Comparison of ENCODE assay signal across 10 mouse cellular contexts in genomic region chr1:184289733-184290416, GRCm38 (mm10).
DNase-seq lines count a peak whose midpoint lies in the region; ATAC-seq and TF ChIP-seq lines count a peak whose summit lies in the region.
"Had no signal": no experiment of that assay in that cellular context is flagged by ENCODE, and none has a peak within 500 bp of the region (broad histone marks: within the 10 kb centered on the region; RNA-seq: fewer than 3 reads in every experiment).

No protein-coding gene starts in this region.

- H3K27ac ChIP-seq in heart, postnatal 0 days (ENCODE audit: low read depth) = no peak overlapping the region
- peak overlapping the region; percentile 22; the same call in 1 of the 2 replicates for H3K27ac ChIP-seq in lung, embryonic 15.5 days
- H3K27ac ChIP-seq in intestine, embryonic 15.5 days = no peak overlapping the region
- H3K27ac ChIP-seq: liver, embryonic 15.5 days had no signal

- WGBS in heart, postnatal 0 days = 33% methylated on average over 7 of the region's 7 CpGs
- 26% methylated on average over 7 of the region's 7 CpGs for WGBS in lung, embryonic 15.5 days
- WGBS in intestine, embryonic 15.5 days = 47% methylated on average over 7 of the region's 7 CpGs

- peak; percentile 70 for ATAC-seq in heart, postnatal 0 days (ENCODE audit: insufficient read depth, low read depth)
- peak; percentile 92 for ATAC-seq in lung, embryonic 15.5 days (ENCODE audit: borderline replicate concordance, extremely low read depth, low FRiP score, low TSS enrichment)
- ATAC-seq in erythroid progenitor cell, adult 5-6 weeks (replicated peaks; ENCODE audit: low FRiP score, poor library complexity, severe bottlenecking) = no peak
- no peak for ATAC-seq in intestine, embryonic 15.5 days

- no peak overlapping the region for H3K4me2 ChIP-seq in heart, postnatal 0 days (ENCODE audit: low read depth, low read length)
- no peak overlapping the region for H3K4me2 ChIP-seq in lung, embryonic 15.5 days
- H3K4me2 ChIP-seq in intestine, embryonic 15.5 days (replicated peaks) = no peak overlapping the region
- H3K4me2 ChIP-seq: liver, embryonic 15.5 days had no signal

- no peak for TF ChIP-seq CTCF in heart, postnatal 0 days (IDR thresholded peaks at IDR 0.05; ENCODE audit: low read depth)

- intact Hi-C loops in left cerebral cortex, postnatal 10 days (cut with DNase I) = no loop called here
- intact Hi-C loops in left cerebral cortex, postnatal 36 days (cut with DNase I) = no loop called here

- no peak overlapping the region for H3K9ac ChIP-seq in heart, postnatal 0 days (replicated peaks; ENCODE audit: low read depth, low read length)
- H3K9ac ChIP-seq in lung, embryonic 15.5 days = no peak overlapping the region
- no peak overlapping the region for H3K9ac ChIP-seq in intestine, embryonic 15.5 days
- H3K9ac ChIP-seq: liver, embryonic 15.5 days had no signal

- no peaks in the 10 kb centered on the region for H3K36me3 ChIP-seq in heart, postnatal 0 days (replicated peaks; ENCODE audit: control insufficient read depth, insufficient read depth, low read length)
- no peaks in the 10 kb centered on the region for H3K36me3 ChIP-seq in lung, embryonic 15.5 days
- no peaks in the 10 kb centered on the region for H3K36me3 ChIP-seq in intestine, embryonic 15.5 days
- H3K36me3 ChIP-seq: G1E; liver, embryonic 15.5 days had no signal

- DNase-seq in left cerebral cortex, postnatal 10 days (ENCODE audit: extremely low spot score in 1 of 2, low spot score in 2 of 2) = peak; percentile 2 to 65
- no peak for DNase-seq in left cerebral cortex, postnatal 36 days (ENCODE audit: low spot score in 2 of 2)
- peak; percentile 76 for DNase-seq in adrenal gland, postnatal 14 days
- peak; percentile 43 for DNase-seq in heart, postnatal 0 days (ENCODE audit: low spot score)
- no peak for DNase-seq in frontal cortex, adult 2 months (ENCODE audit: extremely low spot score in 1 of 2, low spot score in 1 of 2)

- H3K27me3 ChIP-seq in heart, postnatal 0 days (ENCODE audit: control insufficient read depth, insufficient read depth, low read length) = no peaks in the 10 kb centered on the region
- peaks cover 9% of the 10 kb centered on the region; the same call in 1 of the 2 replicates for H3K27me3 ChIP-seq in lung, embryonic 15.5 days
- no peaks in the 10 kb centered on the region for H3K27me3 ChIP-seq in intestine, embryonic 15.5 days (replicated peaks)
- H3K27me3 ChIP-seq: liver, embryonic 15.5 days had no signal

- H3K4me3 ChIP-seq in heart, postnatal 0 days (ENCODE audit: low read depth, low read length) = no peak overlapping the region
- H3K4me3 ChIP-seq in lung, embryonic 15.5 days = no peak overlapping the region
- no peak overlapping the region for H3K4me3 ChIP-seq in intestine, embryonic 15.5 days (replicated peaks)
- H3K4me3 ChIP-seq: liver, embryonic 15.5 days had no signal

- H3K9me3 ChIP-seq in heart, postnatal 0 days (replicated peaks; ENCODE audit: control insufficient read depth, low read length) = no peaks in the 10 kb centered on the region
- H3K9me3 ChIP-seq in lung, embryonic 15.5 days = no peaks in the 10 kb centered on the region
- no peaks in the 10 kb centered on the region for H3K9me3 ChIP-seq in intestine, embryonic 15.5 days
- H3K9me3 ChIP-seq: liver, embryonic 15.5 days had no signal

- no peaks in the 10 kb centered on the region for H3K4me1 ChIP-seq in heart, postnatal 0 days (ENCODE audit: control insufficient read depth, insufficient read depth)
- H3K4me1 ChIP-seq in lung, embryonic 15.5 days = peaks cover 11% of the 10 kb centered on the region
- H3K4me1 ChIP-seq in intestine, embryonic 15.5 days (replicated peaks) = 0 out of 2 replicates have a peak, but pooled peaks cover 2% of the 10 kb centered on the region
- H3K4me1 ChIP-seq: liver, embryonic 15.5 days had no signal

- peak; percentile 53; the same call in 1 of the 2 replicates for TF ChIP-seq EP300 in heart, postnatal 0 days (IDR thresholded peaks at IDR 0.05; ENCODE audit: low read depth)

Comparison
In these comparisons a context has a peak if more than half of its experiments do, and no peak if none do; other contexts are left out.
1. DNase-seq: peak in left cerebral cortex, postnatal 10 days (2 of 2), adrenal gland, postnatal 14 days (single experiment) and heart, postnatal 0 days (single experiment); none in left cerebral cortex, postnatal 36 days (0 of 2) and frontal cortex, adult 2 months (0 of 2).
2. ATAC-seq: peak in heart, postnatal 0 days (single experiment) and lung, embryonic 15.5 days (single experiment); none in erythroid progenitor cell, adult 5-6 weeks (single experiment) and intestine, embryonic 15.5 days (single experiment).